Mouse (Mus musculus): ENCODE results near the gene Duxf3.
"Not testable (repeated sequence)": the region's sequence is repeated elsewhere in the genome, so short reads cannot be mapped to it uniquely, and the experiment has no call there.

Gene Duxf3

GRCm38 (mm10) chr10:58232641-58232969 lies at the start of gene Duxf3:
Duxf3 (minus strand) TSS chr10:58232675.
- DNase-seq (ENCODE audit: low spot score in 2 of 2) = not testable (repeated sequence)

GRCm38 (mm10) chr10:58282238-58282637 lies 49.8 kb upstream of the Duxf3 start:
- DNase-seq (ENCODE audit: low spot score in 2 of 2) = no peak

DNA sequence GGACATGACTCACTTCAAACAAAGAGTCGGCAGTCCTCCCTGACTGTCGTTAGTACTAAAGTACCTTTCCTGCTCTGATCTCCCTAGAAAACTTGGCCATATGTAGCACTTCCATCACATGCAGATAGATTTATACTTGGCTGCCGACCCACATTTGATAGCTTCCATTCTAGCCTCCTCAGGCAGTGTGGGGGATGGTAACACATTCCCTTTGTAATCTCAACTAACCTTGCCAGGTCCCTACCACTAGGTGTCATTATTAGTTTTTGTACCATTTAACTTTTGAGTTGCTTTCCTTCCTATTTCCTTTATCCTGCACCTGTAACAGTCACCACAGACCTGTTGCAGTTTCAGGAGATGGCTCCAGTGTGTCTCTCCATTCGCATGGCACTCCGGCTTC lies 26.0 kb upstream of the Duxf3 start:
- no peak for DNase-seq (ENCODE audit: low spot score in 2 of 2)

DNA sequence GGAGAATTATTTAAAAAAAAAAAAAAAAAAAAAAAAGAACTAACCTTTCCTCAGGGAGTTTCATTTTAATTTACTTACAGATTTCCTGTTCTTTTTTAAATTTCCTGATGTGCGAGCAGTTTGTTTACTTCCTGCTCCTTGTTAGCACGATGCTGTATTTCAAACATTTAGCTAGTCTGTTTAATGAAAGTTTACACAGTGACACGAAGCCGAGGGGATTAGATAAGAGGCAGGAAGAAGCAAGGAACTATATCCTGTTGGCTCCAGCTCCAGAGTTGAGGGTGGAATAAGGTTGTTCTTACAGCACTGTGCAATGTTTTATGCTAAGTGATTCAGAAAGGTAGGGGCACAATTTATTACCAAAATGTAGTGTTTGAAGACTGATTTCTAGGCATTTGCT lies 23.5 kb upstream of the Duxf3 start:
- DNase-seq (ENCODE audit: low spot score in 2 of 2) = no peak

DNA sequence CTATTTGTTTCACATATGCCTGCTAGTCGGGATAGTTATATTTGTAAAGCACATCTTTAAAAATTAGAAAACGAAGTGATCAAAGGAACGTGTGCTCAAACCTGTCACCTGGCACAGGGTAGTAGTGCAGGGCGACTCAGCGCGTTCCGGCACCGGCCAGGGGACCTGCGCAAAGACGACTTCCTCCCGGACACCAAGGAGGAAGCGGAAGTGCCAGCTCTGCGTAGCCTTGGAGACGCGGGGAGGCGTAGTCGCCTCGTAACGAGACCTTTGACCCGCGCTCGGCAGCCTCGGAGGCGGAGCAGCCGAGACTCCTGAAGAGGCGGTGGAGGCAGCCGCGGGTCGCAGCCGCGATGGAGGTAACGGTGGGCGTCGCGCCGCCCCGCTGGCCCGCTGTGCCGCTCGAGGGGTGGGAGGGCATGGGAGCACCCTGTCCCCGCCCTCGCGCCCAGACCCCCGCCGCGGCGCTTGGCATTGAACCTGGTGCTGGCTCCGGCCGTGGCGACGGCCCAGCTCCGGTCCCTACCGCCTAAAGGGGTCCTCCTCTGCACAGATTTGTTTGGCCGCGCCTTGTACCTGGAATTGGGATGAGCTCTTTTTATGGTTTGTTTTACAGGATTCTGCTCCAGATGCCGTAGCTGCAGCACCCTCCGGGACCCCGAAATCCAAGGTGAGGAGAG lies 22.9 kb upstream of the Duxf3 start, which contains the start of gene Gcc2:
Gcc2 (plus strand) TSS at position 285 of the 680 bp plus-strand sequence.
- peak; percentile 91 to 93 for DNase-seq (ENCODE audit: low spot score in 2 of 2)

DNA sequence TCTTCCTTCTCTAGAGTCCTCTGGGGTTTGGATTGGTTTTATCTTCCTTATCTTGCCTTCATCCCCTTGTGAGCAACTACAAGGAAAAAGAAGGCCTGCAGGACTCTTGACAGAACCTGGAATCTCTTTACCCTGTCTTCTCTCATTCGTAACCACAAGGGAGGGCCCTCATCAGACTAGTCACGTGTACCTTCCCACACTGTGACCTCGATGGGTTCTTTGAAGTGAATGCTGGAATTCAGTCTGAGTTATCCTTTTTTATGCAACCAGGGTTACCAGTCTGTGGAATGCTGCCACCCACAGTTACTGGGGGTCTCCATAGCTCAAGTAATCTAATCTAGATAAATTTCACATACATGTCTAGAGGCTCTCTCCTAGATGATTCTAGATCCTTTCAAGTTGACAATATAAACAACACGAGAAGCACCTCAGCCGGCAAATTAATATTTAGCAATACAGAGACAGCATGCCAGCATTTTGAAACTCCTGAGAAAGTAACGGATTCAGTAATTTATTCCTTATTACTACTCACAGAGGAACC lies 22.2 kb upstream of the Duxf3 start:
- DNase-seq (ENCODE audit: low spot score in 2 of 2) = peak in 1 of 2 experiments; percentile 16

- no peak for DNase-seq (ENCODE audit: low spot score in 2 of 2)
Measured at GRCm38 (mm10) chr10:58249535-58249934, 17.1 kb upstream of the Duxf3 start.

DNA sequence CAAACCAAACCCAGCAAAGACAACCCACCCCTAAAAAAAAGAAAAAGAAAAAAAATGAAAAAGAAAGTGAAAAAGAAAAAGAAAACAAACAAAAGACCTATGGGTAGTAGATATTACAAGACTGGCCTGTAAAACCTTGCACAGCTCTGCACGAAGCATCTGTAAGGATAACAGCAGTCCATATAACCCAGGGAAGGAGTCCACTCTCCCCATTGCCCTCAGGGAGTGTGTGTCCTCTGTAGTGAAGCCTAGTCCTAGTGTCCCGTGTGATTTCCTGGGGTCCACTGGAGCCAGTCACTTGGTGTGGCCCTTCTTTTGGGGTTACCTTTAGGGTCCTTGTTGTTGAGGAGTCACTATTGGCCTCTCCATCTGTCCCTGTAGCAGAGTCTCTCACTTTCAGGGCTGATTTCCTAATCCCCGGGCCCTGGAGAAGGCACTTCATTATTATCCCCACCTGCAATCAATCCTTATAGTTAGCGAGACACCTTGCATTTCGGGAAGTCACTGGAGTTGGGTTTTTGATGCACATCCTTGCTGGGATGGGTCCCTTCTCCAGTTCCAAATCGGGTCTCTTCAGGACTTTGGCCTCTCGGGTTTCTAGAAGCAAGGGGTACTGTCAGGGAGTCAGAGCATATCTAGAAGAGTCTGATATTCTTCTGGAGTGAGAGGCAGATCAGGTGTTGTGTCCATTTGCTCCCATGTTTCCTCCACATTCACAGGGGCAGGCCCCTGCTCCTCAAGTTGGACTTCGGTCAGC lies 6.7 kb upstream of the Duxf3 start:
- not testable (repeated sequence) for DNase-seq (ENCODE audit: low spot score in 2 of 2)

- DNase-seq (ENCODE audit: low spot score in 2 of 2) = no peak
Measured at GRCm38 (mm10) chr10:58236613-58237012, 4.1 kb upstream of the Duxf3 start, which contains the start of gene Gm4981. Gm4981 (minus strand) TSS chr10:58236701.

GRCm38 (mm10) chr10:58234985-58235384 lies 2.5 kb upstream of the Duxf3 start:
- DNase-seq (ENCODE audit: low spot score in 2 of 2) = not testable (repeated sequence)

DNA sequence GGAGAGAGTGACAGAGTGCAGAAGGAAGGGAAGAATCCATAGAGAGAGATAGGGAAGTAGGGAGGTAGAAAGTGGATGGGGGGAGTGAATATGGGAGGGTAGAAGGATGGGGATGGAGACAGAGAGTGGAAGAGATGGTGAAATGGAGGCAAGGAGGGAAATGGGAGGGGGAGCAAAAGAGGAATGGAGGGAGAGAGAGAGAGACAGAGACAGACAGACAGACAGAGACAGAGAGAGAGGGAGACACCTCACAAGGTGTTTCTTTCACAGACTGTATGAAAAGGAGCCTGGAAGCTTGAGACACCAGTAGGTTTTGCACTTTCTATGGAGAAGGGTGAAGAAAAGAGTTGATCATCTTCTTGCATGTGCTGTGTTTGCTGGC lies 1.3 kb upstream of the Duxf3 start:
- not testable (repeated sequence) for DNase-seq (ENCODE audit: low spot score in 2 of 2)

DNA sequence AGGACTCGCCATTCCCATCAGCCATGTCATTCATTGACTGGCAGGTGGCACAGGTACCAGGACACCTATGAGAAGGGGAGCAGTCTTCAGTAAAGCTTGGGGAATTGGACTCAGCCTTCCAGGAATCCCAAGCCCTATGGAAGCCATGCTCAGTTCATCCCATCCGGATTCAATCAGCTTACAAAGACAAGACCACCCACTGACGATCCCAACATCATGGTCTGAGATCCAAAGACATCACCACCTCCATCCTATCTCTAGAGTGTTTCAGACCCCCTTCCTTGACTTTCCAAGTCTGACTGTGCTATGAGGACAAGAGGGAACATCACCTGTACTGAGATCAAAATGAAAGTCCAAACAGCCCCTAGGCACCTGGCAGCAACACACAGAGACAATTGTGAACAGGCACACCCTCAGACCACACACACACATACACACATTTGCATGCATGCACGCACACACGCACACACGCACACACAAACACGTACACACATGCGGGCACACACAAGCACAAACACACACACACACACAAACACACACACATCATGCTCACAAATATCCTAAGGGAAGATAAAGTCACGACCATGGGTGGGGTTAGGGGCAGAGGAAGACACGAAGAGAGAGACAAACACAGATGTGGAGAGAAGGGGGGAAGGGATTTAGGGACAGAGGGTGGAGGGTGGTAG lies 722 bp upstream of the Duxf3 start:
- DNase-seq (ENCODE audit: low spot score in 2 of 2) = not testable (repeated sequence)

DNA sequence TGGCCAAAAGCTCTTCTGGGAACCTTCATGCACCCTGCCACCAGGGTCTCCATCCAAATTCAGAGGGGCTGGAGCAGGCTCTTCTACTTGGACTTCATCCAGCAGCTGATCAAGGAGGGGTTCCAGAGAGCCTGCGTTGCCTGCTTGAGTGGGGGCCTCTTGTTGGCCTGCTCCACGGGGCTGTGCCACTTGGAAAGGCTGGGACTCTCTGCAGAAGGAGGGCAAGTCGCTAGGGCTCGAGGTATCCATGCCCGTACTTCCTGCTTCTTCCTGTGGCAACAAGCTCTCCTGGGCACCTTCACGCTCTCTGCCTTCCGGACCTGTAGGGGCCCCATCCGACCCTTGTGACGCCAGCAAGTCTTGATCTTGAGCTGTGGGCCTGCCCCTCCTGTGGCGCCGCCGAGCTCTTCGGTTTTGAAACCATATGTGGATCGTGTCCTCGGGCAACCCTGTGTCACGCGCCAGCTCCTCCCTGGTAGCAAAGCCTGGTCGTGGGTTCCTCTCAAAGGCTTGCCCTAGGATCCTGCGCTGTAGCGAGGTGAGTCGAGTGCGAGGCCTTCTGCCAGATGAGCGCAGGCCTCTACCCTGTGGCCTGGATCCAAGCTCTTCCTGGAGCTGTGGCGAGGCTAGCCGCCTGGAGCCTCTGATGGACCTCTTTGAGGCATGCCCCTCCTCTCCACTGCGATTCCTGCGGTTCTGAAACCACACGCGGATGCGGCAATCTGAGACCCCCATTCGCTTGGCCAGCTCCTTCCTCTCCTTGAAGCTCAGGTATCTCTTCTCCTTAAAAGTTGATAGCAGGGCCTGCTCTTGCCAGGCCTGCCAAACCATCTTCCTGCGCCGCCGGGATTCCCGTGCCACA lies 465 bp downstream of the Duxf3 start:
- DNase-seq (ENCODE audit: low spot score in 2 of 2) = not testable (repeated sequence)

DNA sequence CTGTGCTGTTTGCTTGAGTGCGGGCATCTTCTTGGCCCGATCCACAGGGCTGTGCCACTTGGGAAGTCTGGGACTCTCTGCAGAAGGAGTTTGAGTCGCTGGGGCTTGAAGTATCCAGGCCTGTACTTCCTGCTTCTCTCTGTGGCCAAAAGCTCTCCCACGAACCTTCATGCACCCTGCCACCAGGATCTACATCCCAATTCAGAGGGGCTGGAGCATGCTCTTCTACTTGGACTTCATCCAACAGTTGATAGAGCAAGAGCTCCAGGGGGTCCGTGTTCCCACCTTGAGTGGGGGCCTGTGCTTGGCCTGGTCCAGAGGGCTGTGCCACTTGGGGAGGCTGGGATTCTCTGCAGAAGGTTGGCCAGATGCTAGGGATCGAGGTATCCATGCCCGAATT lies 1.4 kb downstream of the Duxf3 start:
- DNase-seq (ENCODE audit: low spot score in 2 of 2) = not testable (repeated sequence)

- not testable (repeated sequence) for DNase-seq (ENCODE audit: low spot score in 2 of 2)
Measured at GRCm38 (mm10) chr10:58230021-58230420, 2.5 kb downstream of the Duxf3 start.

DNA sequence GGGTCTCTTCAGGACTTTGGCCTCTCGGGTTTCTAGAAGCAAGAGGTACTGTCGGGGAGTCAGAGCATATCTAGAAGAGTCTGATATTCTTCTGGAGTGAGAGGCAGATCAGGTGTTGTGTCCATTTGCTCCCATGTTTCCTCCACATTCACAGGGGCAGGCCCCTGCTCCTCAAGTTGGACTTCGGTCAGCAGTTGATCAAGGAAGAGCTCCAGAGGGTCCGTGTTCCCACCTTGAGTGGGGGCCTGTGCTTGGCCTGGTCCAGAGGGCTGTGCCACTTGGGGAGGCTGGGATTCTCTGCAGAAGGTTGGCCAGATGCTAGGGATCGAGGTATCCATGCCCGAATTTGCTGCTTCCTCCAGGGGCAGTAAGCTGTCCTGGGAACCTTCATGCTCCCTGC lies 4.7 kb downstream of the Duxf3 start:
- DNase-seq (ENCODE audit: low spot score in 2 of 2) = not testable (repeated sequence)

GRCm38 (mm10) chr10:58226357-58226756 lies 6.1 kb downstream of the Duxf3 start:
- not testable (repeated sequence) for DNase-seq (ENCODE audit: low spot score in 2 of 2)

DNA sequence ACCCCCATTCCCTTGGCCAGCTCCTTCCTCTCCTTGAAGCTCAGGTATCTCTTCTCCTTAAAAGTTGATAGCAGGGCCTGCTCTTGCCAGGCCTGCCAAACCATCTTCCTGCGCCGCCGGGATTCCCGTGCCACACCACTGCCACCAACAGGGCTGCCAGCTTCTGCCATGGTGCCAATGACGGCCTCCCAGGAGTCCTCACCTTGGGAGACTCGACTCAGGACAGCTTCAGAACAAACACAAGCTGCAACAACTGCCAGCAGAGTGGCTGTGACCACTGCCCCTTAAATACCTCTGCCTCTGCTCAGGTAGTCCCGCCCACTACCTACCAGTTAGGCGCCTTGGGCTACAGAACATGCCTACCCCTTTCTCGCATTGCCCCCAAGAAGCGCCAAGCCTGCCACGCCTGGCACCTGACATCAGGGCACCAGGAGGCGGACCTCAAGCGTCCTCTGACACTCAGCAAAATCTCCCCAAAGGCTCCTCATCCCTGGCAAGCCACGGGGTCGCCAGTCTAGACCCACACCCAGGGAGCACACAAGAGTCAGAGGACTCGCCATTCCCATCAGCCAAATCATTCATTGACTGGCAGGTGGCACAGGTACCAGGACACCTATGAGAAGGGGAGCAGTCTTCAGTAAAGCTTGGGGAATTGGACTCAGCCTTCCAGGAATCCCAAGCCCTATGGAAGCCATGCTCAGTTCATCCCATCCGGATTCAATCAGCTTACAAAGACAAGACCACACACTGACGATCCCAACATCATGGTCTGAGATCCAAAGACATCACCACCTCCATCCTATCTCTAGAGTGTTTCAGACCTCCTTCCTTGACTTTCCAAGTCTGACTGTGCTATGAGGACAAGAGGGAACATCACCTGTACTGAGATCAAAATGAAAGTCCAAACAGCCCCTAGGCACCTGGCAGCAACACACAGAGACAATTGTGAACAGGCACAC lies 7.4 kb downstream of the Duxf3 start, which contains the start of gene AW822073:
AW822073 (minus strand) TSS at position 104 of the 959 bp plus-strand sequence.
- not testable (repeated sequence) for DNase-seq (ENCODE audit: low spot score in 2 of 2)

- DNase-seq (ENCODE audit: low spot score in 2 of 2) = not testable (repeated sequence)
Measured at GRCm38 (mm10) chr10:58223972-58224805, 8.3 kb downstream of the Duxf3 start.
